Mouse (Mus musculus): ENCODE measurements around the gene Arl5b.
A peak's percentile ranks its signal among the peaks of the same experiment; 100 is the strongest.

The Arl5b gene

DNA sequence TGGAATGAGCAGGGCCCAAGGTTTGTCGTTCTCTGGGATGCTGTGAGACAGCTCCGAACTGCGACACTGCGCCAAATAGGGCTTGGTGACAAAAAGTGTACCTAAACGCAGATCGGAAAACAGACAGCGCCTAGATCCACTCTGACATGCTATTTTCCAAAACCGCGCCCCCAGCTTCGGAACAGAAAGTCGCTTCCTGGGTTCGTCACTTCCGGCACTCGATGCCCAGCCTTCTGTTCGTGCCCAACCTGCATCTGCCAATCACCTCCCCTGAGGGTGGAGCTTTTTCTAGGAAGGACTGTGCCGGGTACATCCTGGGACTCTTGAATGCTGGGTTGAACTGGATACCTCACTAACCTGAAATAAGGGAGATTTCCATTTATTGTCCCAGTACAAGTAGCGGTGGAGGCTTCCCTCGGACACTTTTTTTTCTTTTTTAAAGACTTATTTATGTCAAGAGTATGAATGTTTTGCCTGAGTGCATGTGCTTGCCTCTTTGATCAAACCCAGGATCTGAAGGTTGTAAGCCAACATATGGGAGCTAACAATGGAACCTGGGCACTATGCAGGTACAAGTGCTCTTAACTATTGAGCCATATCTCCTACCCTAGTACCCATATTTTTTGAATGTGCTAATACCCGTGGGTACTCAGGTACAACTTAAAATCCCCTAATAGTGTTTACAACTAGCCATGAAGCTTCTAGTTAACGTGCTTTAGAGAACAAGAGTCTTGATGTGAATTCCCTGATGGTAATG lies at the start of gene Arl5b:
Gene Arl5b (plus strand): TSS at position 279 of the 757 bp plus-strand sequence.
- peak; percentile 98 to 99 for DNase-seq

GRCm38 (mm10) chr2:15007531-15007930 lies 41.7 kb upstream of the Arl5b start:
- no peak for DNase-seq

DNA sequence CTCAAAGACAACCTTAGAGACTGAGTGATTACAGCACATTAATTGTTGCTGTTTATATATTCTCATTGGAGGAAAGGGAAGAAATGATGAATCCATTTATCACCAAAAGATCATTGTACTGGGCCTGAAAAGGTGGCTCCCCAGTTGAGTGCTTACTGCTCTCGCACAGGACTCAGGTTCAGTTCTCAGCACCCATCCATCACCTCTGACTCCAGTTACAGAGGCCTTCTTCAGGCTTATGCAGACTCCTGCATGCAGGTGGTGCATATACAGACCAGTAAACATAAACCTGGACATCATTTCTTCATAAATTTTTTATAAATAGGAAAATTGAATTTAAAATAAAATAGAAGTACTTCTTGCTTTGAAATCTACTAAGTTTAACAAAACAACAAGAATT lies 41.1 kb upstream of the Arl5b start:
- no peak for DNase-seq

DNA sequence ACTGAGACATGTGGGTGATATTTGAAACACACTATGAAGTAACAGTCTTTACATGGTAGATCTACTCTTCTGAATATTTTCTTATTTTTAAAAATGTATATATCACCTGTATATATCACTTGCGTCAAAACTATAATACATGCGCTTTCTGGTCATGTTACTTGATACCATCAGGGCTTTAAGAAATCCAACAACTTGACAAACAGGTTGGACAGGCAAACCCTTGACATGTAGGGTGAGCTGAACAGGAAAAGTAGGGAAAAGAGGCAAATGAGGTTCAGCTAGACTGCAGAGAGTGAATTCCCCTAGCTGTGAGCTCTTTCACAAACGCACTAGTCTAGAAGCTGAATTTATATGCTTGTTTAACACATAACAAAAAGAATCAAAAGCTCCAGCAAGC lies 22.4 kb upstream of the Arl5b start:
- no peak for DNase-seq

- no peak for DNase-seq
Measured at GRCm38 (mm10) chr2:15027816-15028215, 21.4 kb upstream of the Arl5b start.

- peak; percentile 20 to 24 for DNase-seq
Measured at GRCm38 (mm10) chr2:15038705-15039104, 10.5 kb upstream of the Arl5b start.

DNA sequence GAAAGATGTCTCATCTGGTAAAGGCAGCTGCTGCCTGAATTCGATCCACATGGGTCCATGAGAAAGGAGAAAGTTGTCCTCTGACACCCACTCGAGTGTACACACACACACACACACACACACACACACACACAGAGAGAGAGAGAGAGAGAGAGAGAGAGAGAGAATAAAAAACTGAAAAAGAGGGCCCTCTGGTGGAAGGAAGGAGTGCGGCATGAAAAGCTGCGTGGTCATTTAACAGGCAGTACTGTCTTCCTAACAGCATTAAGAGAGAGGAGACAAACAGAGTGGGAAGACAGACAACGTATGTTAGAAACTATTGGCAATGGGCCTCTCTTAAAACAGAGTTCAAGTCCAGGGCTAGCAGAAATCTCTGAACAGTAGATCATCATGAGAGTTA lies 8.9 kb upstream of the Arl5b start:
- DNase-seq: peak; percentile 14 to 27

GRCm38 (mm10) chr2:15054496-15054895 lies 5.3 kb downstream of the Arl5b start:
- DNase-seq: no peak

DNA sequence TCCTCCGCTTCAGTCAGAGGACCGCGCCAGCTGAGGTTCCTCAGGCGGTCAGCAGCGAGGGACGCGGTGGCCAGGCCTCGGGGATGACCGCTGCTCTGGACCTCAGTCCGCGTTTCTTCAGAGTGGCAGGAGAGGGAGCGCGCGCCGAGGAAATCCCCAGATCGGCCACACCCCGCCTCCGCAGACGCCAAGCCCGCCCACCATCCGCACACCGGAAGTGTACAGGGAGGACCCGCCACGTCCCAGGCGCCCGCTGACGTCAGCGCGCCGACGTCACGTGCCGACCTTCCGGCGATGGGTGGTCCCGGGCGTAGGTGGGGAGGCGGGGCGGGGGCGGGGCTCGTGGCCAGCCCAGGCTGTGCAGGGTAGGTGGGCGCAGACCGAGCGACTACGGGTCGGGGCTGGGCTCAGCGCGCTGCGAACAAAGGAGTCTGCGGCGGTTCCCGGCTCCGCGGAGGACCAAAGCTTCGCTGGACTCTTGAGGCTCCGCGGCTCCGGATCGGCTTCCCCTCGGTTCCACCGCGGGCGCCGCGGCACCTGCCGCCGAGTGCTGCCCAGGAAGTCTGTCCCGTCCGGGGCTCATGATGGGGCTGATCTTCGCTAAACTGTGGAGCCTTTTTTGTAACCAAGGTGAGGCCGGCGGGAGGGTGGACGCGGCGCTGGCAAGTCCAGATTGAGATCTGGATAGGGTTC lies 5.9 kb downstream of the Arl5b start, which contains the start of gene Nsun6:
Gene Nsun6 (minus strand): TSS at position 125 of the 693 bp plus-strand sequence.
- DNase-seq: peak; percentile 98 to 99

GRCm38 (mm10) chr2:15055741-15056151 lies 6.6 kb downstream of the Arl5b start:
- DNase-seq: no peak

DNA sequence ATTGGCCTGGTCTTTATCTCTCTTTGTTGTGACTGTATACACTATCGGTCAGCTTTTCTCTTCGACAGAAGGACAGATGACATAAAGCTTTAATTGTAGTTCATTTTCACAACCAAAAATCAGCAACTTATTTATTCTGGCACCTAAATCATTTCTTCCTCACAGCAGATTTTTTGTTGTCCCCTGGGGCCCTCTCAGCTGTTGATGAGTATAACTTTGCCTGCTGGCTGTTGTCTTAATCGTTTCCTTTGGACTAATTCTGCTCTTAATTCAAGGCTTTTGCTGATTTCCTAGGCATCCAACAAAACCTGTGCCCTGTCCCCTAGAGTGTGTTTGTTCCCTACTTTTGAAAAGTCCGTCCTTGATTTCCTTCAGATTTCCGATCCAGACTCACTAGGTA lies 9.0 kb downstream of the Arl5b start:
- peak in 1 of 2 experiments; percentile 10 for DNase-seq

GRCm38 (mm10) chr2:15060856-15061255 lies 11.7 kb downstream of the Arl5b start:
- no peak for DNase-seq

GRCm38 (mm10) chr2:15063815-15064214 lies 14.6 kb downstream of the Arl5b start:
- no peak for DNase-seq

DNA sequence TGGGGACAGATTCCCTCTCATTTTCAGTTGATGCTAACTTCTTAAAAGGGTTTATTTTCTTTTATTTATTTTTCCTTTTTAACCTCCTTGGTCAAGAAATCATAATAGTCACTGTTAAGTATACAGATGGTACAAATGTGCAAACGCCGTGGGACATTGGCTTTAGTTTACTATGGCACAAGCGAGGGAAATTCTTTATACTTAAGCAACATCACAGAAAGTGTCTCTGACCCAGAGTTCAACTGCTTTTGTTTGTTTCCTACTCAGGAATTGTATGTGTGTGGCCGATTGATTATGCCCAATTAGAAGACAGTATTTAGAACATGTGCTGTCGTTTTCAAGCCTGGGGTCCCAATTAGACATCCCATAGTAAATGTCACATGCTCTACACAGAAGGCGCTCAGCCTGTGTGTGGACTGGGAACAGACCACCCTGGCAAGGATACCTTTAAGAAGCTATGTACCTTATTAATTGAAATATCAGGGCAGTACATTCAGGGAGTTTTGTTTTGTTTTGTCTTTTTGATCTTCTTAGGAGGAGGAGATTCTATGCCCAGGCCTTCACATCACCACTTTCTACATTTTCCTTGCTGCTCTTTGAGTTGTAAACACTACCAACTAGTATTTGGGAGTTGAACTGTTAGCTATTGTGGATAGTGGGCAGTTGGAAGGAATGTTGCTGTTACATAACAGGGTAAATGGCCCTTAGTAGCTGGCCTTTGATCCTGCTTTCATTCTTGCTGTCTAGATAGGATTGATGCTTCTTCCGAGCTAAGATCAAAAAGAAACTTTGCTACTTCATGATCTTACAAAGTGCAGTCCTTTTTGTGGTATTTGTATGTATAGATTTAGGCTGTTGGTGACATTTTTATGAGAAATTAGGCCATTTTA lies 15.4 kb downstream of the Arl5b start:
- DNase-seq: no peak

DNA sequence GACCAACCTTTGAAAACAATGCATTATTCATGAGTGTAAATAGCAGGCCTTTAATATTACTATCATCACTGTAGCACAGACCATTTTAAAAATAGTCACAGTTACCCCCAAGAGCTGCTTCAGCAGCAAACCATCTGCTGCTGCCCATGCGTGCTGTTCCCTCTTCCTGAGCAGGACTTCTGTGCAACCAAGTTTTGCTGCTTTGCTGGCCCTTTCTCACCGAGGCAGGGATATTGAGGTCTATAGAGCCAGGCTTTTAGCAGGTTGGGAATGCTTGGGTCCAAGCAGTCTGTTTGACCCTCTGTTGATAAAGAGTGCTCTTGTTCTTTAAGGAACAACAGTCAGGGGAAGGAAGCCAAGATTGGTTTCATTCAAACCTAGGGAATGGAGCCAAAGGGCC lies 16.3 kb downstream of the Arl5b start:
- DNase-seq: peak; percentile 14 to 18

DNA sequence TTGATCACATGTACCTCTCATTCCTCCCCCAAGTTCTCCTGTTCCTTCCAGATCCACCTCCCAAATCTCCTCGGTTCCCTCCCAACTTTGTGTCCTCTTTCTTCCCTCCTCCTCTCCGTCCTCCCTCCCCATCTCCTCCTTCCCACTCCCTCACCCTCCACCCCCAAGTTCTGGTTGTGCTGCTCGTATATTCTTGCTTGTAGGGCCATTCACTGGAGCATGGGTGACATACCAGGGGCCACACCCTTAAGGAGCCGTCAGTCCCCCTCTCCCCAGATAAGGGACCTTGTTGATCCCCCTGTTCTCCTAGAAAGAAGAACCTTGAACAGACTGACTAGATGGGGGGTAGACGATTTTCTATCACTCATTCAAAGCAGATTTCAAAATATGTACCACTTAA lies 17.9 kb downstream of the Arl5b start:
- no peak for DNase-seq

DNA sequence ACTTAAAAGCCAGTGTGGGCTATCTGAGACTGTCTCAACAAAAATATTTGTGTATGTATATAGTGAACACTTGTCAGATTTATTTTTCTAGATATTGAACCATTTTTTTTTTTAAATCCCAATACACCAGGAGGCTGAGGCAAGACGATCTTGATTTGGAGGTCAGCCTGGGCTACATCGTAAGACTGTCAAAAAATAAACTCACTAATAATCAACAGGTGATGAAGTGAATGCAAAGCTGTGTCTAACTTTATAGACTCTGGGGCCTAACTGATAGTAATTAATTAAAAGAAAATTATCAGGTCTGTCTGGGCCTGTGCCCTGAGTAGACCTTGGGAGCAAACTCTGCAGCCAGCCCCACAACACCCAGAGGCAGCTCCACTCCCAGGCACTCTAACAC lies 34.5 kb downstream of the Arl5b start:
- DNase-seq: no peak

GRCm38 (mm10) chr2:15087308-15087707 lies 38.1 kb downstream of the Arl5b start:
- DNase-seq: no peak

- DNase-seq: peak in 1 of 2 experiments; percentile 27
Measured at GRCm38 (mm10) chr2:15096514-15097090, 47.4 kb downstream of the Arl5b start.

DNA sequence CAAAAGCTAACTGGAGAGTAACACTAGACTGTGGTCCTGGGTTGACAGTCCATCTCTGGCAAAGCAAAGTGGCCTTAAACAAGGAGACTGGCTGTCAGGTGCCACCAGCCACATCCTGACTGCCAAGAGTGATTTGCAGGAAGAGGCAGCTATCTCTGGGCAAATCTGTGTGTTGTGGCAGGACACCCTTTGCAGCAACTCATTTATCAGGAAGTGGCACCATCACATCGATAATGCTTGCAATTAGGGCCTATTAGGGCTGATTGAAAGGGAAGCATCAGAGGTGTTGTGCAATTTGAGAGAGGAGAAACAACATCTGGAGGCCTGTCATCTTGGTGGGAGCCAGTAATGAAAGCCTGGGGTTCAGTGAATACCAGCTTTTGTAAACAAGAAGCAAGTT lies 55.2 kb downstream of the Arl5b start:
- DNase-seq: no peak

DNA sequence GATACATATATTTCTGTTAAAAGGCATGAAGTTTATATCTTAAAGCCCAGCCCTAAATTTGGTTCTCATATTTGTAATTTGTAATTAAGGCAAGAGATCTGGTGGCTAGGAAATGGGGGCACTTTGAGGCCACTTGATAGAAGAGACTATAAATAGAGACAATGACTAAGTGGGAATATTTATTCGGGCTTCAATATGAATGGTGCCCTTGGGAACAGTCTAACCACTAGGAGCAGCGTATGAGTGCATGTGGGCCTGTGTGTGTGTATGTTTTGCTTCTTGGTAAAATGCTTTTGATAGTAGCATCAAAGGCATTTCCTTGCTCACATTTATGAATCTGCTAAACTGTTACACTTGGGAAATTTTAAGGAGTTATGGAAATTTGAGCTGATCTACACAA lies 62.1 kb downstream of the Arl5b start:
- DNase-seq: no peak

DNA sequence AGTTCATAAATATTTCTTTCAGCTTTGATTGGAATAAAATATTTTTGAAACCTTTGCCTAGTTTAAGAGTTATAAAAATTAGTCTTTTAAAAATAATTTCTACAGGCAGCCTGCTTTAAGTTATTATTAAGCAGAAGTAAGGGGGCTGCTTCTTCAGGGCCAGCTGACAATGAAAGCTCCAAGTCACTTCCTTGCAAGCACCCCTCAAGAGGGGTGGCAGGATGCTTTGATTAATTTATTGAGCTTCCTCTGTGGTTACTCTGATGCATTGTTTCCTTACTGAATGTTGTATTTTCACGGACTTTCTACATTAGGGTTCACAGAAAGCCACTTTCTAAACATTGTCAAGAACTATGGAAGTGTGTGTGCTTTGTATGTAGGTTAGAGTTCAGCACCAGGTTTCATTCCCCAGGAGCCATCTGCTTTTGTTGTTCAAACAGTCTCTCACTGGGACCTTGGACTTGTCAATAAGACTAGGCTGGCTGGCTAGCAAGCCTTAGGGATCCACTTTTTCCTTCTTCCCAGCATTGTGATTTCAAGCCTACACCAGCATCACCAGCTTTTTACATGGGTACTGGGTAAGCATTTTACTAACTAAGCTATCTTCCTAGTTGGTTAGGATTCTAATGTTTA lies 62.7 kb downstream of the Arl5b start:
- DNase-seq: no peak
